Mouse (Mus musculus) kidney, postnatal 0 days (tissue): ENCODE measurements around the gene Dnaja4. TPM values are rescaled to one million over a fixed set of nuclear protein-coding genes. Genes with fewer than 3 reads are reported as not detected.
"Not testable (repeated sequence)": the region's sequence is repeated elsewhere in the genome, so short reads cannot be mapped to it uniquely, and the experiment has no call there.

ENCODE experiments used
- ATAC-seq: fragments of 200-750 bp; cut with Nextera tagmentation; replicated peaks from 2 replicates; pipeline ENCODE4 v1.8.0; 2017; ENCODE audit warnings: low read depth, moderate number of reproducible peaks, moderate TSS enrichment, moderate library complexity; ENCODE audit not compliant: low FRiP score
- DNase-seq: peaks from one replicate; pipeline ENCODE4 v3.0.0-alpha.2; 2016; ENCODE audit warnings: low spot score
- H3K27ac ChIP-seq: fragments of 300-500 bp; sonication (generic); 2 replicates; pipeline ENCODE4 v1.5.1; 2014; ENCODE audit warnings: mild to moderate bottlenecking
- H3K27me3 ChIP-seq: fragments of 300-500 bp; sonication (generic); 2 replicates; pipeline ENCODE4 v1.6.1; 2014; ENCODE audit warnings: low read length, mixed read lengths; ENCODE audit not compliant: insufficient read depth
- H3K36me3 ChIP-seq: fragments of 300-500 bp; sonication (generic); 2 replicates; pipeline ENCODE4 v1.6.1; 2014; ENCODE audit warnings: low read length, mixed read lengths; ENCODE audit not compliant: insufficient read depth
- H3K4me1 ChIP-seq: fragments of 300-500 bp; sonication (generic); replicated peaks from 2 replicates; pipeline ENCODE4 v1.6.1; 2014; ENCODE audit warnings: antibody characterized with exemption, low read length, mixed read lengths; ENCODE audit not compliant: insufficient read depth
- H3K4me2 ChIP-seq: fragments of 300-500 bp; sonication (generic); 2 replicates; pipeline ENCODE4 v1.6.1; 2014; ENCODE audit warnings: mild to moderate bottlenecking, low read length, moderate library complexity, mixed read lengths
- H3K4me3 ChIP-seq: fragments of 300-500 bp; sonication (generic); replicated peaks from 2 replicates; pipeline ENCODE4 v1.5.1; 2014; ENCODE audit warnings: low read depth, low read length
- H3K9ac ChIP-seq: fragments of 300-500 bp; sonication (generic); 2 replicates; pipeline ENCODE4 v1.6.1; 2014; ENCODE audit warnings: low read depth, low read length
- H3K9me3 ChIP-seq: fragments of 300-500 bp; sonication (generic); replicated peaks from 2 replicates; pipeline ENCODE4 v1.6.1; 2016; ENCODE audit warnings: low read length, inconsistent platforms, mixed read lengths
- CTCF ChIP-seq: IDR thresholded peaks from 2 replicates; pipeline ENCODE4 v1.5.1; 2016; ENCODE audit warnings: antibody characterized with exemption, low read depth, mild to moderate bottlenecking, moderate library complexity
- WGBS: fragments of 180-500 bp; shearing (Covaris S2); extraction: QIAGEN DNeasy Blood & Tissue Kit; methylation state at CpG from one replicate; pipeline ENCODE4 v1.1.7; 2014; 5-methylcytosine and 5-hydroxymethylcytosine counted together
- polyA plus RNA-seq: library from polyadenylated mRNA; unstranded; fragments of >200 nt; fragmentation: Nextera tagmentation; extraction: Ambion mirVana; gene quantifications from 2 replicates; pipeline ENCODE4 v1.2.1, GENCODE M21; 2015

Gene Dnaja4
- polyA plus RNA-seq, 1 experiment from 2014 or later = 2.9 TPM

DNA sequence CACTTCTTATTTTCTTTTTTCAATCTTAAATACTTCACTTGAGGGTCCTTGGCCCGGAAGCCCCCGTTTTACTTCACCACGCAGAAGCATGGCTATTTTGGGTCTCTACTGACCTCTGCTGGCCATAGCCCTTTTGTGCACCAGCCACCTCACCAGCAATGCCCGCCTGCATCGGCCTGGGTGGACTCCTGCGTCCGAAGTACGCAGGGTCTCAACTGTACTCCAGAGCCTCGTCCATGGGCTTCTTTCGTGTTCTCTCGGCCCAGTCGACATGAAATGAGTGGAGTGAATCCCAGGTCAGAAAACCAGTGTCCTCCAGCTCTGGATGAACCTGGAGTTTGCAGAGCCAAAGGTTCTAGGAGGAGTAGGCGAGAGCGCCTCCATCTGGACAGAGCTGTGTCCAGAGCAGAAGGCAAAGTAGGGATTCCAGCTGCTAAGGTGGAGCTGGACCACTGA lies 22.1 kb upstream of the Dnaja4 start:
- H3K4me1 ChIP-seq = no peaks in the 10 kb centered on the region
- H3K36me3 ChIP-seq = no peaks in the 10 kb centered on the region
- H3K4me2 ChIP-seq = peak overlapping the region; percentile 62
- H3K27me3 ChIP-seq = no peaks in the 10 kb centered on the region
- H3K4me3 ChIP-seq = peak overlapping the region; percentile 26; the same call in 1 of the 2 replicates
- 1% methylated on average over 14 of the region's 14 CpGs for WGBS
- no peaks in the 10 kb centered on the region for H3K9me3 ChIP-seq
- peak; percentile 74 for ATAC-seq
- peak; percentile 80 for DNase-seq
- 0 out of 2 replicates have a peak overlapping the region, but pooled peaks have one; percentile 38 for H3K9ac ChIP-seq
- H3K27ac ChIP-seq = no peak overlapping the region
- peak; percentile 86 for TF ChIP-seq CTCF

DNA sequence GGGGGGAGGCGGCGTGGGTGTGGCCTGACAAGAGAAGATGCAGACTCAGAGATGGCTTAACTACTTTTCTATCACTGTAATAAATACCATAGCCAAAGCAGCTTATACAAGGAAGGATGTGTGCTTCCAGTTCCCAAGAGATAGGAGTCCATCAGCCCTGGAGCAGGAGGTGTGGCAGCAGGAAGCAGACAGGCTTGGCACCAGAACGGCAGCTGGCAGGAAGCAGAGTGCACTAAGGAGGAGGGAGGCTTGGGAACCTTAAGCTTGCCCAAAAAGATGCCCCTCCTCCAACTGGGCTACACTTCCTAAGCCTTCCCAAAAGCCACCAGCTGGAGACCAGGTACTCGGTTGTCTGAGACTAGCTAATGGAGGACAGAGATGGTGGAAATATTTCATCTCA lies 15.8 kb upstream of the Dnaja4 start:
- no peak overlapping the region for H3K4me2 ChIP-seq
- 55% methylated on average over 2 of the region's 4 CpGs for WGBS
- no peaks in the 10 kb centered on the region for H3K27me3 ChIP-seq
- H3K36me3 ChIP-seq = no peaks in the 10 kb centered on the region
- DNase-seq = no peak
- no peaks in the 10 kb centered on the region for H3K4me1 ChIP-seq
- no peak for ATAC-seq
- no peaks in the 10 kb centered on the region for H3K9me3 ChIP-seq
- H3K27ac ChIP-seq = no peak overlapping the region
- TF ChIP-seq CTCF = no peak
- H3K9ac ChIP-seq = no peak overlapping the region
- no peak overlapping the region for H3K4me3 ChIP-seq

- ATAC-seq (no peak), DNase-seq (no peak)
- WGBS = 75% methylated on average over 7 of the region's 7 CpGs
- Histone ChIP-seq H3K9ac (no peak overlapping the region), H3K4me1 (no peaks in the 10 kb centered on the region), H3K27me3 (no peaks in the 10 kb centered on the region), H3K4me3 (no peak overlapping the region), H3K9me3 (no peaks in the 10 kb centered on the region), H3K36me3 (no peaks in the 10 kb centered on the region), H3K4me2 (no peak overlapping the region), H3K27ac (no peak overlapping the region)
- no peak for TF ChIP-seq CTCF
Measured at GRCm38 (mm10) chr9:54683814-54684605, 14.7 kb upstream of the Dnaja4 start.

GRCm38 (mm10) chr9:54687246-54688236 lies 11.1 kb upstream of the Dnaja4 start:
- no peak overlapping the region for H3K4me3 ChIP-seq
- no peaks in the 10 kb centered on the region for H3K9me3 ChIP-seq
- 48% methylated on average over 14 of the region's 14 CpGs for WGBS
- H3K4me2 ChIP-seq = no peak overlapping the region
- 0 out of 2 replicates have a peak, but pooled peaks cover 2% of the 10 kb centered on the region for H3K27me3 ChIP-seq
- no peak overlapping the region for H3K27ac ChIP-seq
- no peak overlapping the region for H3K9ac ChIP-seq
- TF ChIP-seq CTCF = no peak
- no peaks in the 10 kb centered on the region for H3K36me3 ChIP-seq
- H3K4me1 ChIP-seq = no peaks in the 10 kb centered on the region
- ATAC-seq (no peak), DNase-seq (no peak)

DNA sequence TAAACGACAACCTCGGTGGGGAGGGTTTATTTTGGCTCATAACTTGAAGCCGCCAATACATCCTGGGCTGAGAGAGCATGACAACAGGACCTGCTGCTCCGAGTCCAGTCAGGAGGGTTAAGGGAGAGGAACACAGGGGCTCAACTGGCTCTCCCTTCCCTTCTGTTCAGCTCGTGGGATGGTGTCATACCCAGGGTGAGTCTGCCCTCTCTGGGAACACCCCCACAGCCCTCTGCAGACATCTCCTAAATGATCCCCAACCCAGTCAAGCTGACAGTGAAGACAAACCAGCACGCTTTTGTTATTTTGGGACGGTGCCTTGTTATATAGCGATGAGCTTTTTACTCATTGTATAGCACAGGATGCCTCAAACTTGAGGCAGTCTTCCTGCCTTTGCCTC lies 9.2 kb upstream of the Dnaja4 start:
- no peak for TF ChIP-seq CTCF
- Histone ChIP-seq H3K27ac (no peak overlapping the region), H3K4me2 (no peak overlapping the region), H3K4me1 (no peaks in the 10 kb centered on the region), H3K36me3 (no peaks in the 10 kb centered on the region), H3K27me3 (peaks cover 2% of the 10 kb centered on the region; the same call in 1 of the 2 replicates), H3K4me3 (no peak overlapping the region), H3K9ac (no peak overlapping the region), H3K9me3 (no peaks in the 10 kb centered on the region)
- DNase-seq (no peak), ATAC-seq (no peak)
- 46% methylated on average over 8 of the region's 8 CpGs for WGBS

DNA sequence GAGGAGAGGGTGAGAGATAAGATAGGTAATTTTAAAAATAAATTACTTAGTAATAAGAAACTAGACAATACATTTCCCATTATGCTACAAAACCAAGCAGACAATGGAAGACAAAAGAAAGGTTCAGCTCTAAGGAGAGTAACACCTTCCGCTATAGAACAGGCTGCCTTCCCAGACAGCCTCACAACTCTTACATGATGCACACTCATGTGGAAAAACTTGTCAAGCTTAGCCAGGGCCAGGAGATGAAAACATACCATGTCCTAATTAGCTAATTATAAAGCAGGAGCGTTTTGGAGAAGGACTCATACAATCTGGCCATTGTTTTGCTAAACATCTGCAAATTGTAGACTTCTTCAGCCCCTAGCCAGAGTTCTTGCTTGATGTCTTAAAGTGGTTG lies 8.0 kb upstream of the Dnaja4 start:
- H3K27ac ChIP-seq, H3K4me1 ChIP-seq, H3K9ac ChIP-seq, DNase-seq, H3K4me2 ChIP-seq, H3K4me3 ChIP-seq, H3K9me3 ChIP-seq, H3K36me3 ChIP-seq, ATAC-seq, H3K27me3 ChIP-seq: not testable (repeated sequence)
- WGBS = 60% methylated on average over 2 of the region's 2 CpGs

DNA sequence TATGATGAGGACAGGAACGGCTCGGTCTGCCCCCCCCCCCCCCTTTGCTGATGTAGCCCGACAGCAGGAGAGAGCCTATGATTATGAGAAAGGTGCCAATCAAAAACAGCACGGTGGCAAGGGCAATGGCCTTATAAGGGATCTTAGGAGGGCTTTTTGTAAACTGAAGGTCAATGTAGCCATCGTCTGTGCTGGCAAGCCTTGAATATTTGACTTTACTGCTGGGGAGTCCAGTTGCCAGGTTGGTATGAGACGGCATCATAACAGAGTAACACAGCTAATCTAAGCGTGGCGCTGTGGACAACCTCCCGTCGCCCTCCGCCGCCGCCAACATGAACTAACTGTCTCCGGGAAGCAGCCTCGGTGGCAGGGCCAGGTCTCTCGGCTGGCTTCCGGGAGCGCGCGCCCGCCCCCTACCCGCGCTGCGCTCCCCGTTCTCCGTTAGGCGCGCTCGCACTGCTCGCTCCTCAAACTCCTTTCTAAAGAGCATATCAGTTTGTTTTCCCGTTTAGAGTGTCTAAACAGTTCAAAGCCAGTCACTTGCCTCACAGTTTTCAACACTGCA lies 7.3 kb upstream of the Dnaja4 start:
- not testable (repeated sequence) for H3K9ac ChIP-seq, H3K27me3 ChIP-seq, H3K36me3 ChIP-seq, ATAC-seq, H3K4me1 ChIP-seq, H3K27ac ChIP-seq, H3K9me3 ChIP-seq
- DNase-seq = peak; percentile 22
- peak overlapping the region; percentile 27 for H3K4me3 ChIP-seq
- WGBS = 5% methylated on average over 31 of the region's 31 CpGs
- peak overlapping the region; percentile 61 for H3K4me2 ChIP-seq
